Mouse (Mus musculus): ENCODE measurements around the gene Mgme1. TPM values are rescaled to one million over a fixed set of nuclear protein-coding genes. Genes with fewer than 3 reads are reported as not detected.

Gene Mgme1
- polyA plus RNA-seq, 1 experiment from 2014 or later, result 27.1 TPM

DNA sequence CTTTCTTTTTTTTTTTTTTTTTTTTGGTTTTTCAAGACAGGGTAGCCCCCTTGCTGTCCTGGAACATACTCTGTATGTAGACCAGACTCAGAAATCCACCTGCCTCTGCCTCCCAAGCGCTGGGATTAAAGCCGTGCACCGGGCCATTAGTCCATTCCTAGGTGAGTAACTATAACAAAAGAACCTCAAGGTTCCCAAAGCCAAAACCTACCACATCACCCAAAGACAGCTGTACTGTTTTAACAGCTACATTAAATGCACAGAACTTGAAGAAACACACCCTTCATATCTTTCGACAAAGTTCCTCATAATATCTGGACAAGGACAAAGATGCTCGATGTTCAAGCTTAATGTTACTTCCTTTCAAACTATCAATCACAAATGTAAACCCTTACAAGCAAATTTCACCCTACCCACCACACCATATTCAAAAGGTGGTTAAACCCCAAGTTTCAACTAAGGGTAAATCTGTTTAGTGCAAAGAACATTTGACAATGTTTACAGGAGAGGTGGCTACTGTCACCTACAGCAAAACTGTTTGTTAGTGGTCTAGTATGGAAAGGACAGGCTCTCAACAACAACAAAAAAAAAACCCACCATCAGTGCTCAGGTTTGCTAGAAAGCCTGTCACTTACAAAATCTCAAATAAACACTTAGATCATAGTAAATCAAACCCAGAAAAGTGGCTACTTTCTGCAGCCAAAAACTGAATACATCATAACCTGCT lies 3.3 kb upstream of the Mgme1 start:
- DNase-seq (ENCODE audit: extremely low spot score, low spot score), result no peak
- H3K36me3 ChIP-seq (replicated peaks), result peaks cover 73% of the 10 kb centered on the region
- no peaks in the 10 kb centered on the region for H3K27me3 ChIP-seq (ENCODE audit: poor library complexity, severe bottlenecking)
- H3K9me3 ChIP-seq, result no peaks in the 10 kb centered on the region
- 59% methylated on average over 5 of the region's 5 CpGs for WGBS
- H3K4me3 ChIP-seq, result peak overlapping the region; percentile 84
- H3K27ac ChIP-seq, result no peak overlapping the region
- peaks cover 59% of the 10 kb centered on the region for H3K4me1 ChIP-seq

DNA sequence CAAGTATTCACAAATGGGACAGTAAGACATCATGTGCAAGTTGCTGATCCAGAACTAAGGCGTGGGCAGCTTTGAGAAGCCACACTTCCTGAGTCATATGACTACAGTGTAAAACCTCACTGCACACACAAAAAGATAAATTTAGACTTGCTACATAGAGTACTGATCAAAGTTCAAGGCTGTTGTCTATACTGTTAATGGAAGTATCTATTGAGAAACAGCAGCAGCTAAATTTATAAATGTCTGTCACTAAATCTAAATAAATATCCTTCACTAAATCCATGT lies 2.8 kb upstream of the Mgme1 start:
- WGBS, result 51% methylated on average over 1 of the region's 1 CpGs
- no peak for DNase-seq (ENCODE audit: extremely low spot score, low spot score)
- H3K9me3 ChIP-seq, result no peaks in the 10 kb centered on the region
- H3K36me3 ChIP-seq (replicated peaks), result peaks cover 73% of the 10 kb centered on the region
- no peak overlapping the region for H3K27ac ChIP-seq
- H3K4me3 ChIP-seq, result peak overlapping the region; percentile 84
- no peaks in the 10 kb centered on the region for H3K27me3 ChIP-seq (ENCODE audit: poor library complexity, severe bottlenecking)
- peaks cover 61% of the 10 kb centered on the region for H3K4me1 ChIP-seq

DNA sequence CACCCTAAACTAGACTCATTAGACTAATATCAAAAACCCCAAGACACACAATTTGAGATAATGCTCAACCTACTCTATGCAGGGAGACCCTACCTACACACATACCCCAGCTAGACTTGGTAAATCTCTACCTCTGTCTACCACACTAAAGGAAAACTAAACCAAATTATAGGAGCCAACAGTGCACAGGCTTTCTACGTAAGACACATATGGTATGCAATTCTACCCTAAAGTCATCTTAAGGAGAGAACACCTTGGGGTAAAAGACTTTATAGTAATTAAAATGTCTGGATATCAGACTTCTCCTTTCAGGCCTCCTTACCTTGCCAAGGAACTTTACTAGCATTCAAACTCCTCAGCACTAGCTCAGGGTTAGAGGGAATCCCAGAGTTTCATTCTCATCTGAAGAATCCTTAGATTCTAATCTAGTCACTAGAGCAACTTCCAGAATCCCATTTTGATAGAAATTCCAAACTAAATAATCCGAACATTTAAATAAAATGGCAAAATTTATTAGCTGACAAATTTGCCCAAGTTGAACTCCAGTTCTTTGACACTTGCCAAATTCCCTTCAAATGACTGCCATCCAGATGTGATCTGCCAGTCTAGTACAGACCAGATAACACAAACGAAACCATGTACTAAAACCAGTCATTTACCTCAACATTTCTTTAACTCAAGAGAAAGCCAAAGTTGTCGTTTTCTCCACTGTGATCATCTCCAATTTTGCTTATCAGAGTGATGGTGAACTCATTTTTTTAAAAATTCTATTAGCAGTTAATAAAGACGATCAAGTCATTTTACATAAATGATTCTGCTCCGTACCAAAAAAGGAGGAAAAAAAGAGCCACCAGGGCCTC lies 1.8 kb upstream of the Mgme1 start:
- Histone ChIP-seq H3K4me1 (peaks cover 67% of the 10 kb centered on the region), H3K36me3 (replicated peaks) (peaks cover 69% of the 10 kb centered on the region), H3K9me3 (no peaks in the 10 kb centered on the region), H3K27me3 (ENCODE audit: poor library complexity, severe bottlenecking) (no peaks in the 10 kb centered on the region), H3K4me3 (peak overlapping the region; percentile 84), H3K27ac (peak overlapping the region; percentile 99)
- 7% methylated on average over 6 of the region's 6 CpGs for WGBS
- DNase-seq (ENCODE audit: extremely low spot score, low spot score), result no peak

DNA sequence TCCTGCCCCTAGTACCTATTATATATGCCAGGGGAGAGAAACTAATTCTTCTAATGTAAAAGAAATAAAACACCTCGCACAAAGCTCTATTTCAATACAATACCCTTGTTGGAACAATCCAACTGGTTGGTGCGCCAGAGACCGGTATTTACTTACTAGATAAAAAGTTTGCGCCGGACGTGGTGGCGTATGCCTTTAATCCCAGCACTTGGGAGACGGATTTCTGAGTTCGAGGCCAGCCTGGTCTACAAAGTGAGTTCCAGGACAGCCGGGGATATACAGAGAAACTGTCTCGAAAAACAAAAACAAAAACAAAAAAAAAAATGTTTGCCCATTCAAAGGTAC lies 1.2 kb upstream of the Mgme1 start:
- Histone ChIP-seq H3K36me3 (replicated peaks) (peaks cover 63% of the 10 kb centered on the region), H3K27me3 (ENCODE audit: poor library complexity, severe bottlenecking) (no peaks in the 10 kb centered on the region), H3K9me3 (no peaks in the 10 kb centered on the region), H3K4me1 (peaks cover 69% of the 10 kb centered on the region), H3K4me3 (peak overlapping the region; percentile 84), H3K27ac (peak overlapping the region; percentile 99)
- 1% methylated on average over 11 of the region's 11 CpGs for WGBS
- no peak for DNase-seq (ENCODE audit: extremely low spot score, low spot score)

DNA sequence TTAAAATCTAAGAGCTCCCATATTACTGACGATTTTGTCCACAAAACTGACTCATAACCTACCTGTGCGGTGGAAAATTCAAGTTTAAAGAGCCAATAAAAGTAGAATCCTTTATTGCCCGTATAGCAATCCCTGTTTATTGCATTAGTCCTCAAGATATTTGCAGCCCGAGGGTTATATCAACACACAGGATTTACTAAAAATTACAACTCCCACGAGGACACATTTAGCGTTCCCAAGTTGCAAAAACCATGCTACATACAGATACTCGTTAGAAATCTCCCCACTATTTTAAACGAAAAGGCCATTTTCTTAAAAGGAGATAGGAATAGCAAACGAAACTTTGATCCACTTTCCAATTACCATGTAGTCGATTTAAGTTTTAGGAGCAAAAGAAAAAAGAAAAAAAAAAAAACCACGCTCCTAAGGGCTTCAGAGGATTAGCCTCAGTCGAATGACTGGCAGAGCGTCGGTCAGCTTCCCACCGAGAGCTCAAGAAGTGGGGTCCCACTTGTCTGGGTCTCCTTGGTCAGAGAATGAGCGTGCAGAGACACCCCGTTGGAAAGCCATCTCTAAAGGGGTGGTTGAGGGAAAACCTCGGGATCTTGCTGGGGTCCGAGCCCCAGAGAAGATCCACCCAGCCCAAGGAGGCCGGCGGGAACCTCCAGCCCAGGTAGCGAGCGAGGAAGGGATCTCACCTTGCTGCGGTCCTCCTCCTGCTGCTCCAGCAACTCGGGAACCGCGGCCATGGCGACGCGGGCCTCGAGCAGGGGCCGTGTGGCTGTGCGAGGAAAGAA lies 586 bp upstream of the Mgme1 start:
- peaks cover 60% of the 10 kb centered on the region for H3K36me3 ChIP-seq (replicated peaks)
- peaks cover 72% of the 10 kb centered on the region for H3K4me1 ChIP-seq
- peak overlapping the region; percentile 99 for H3K27ac ChIP-seq
- peak overlapping the region; percentile 84 for H3K4me3 ChIP-seq
- no peaks in the 10 kb centered on the region for H3K9me3 ChIP-seq
- H3K27me3 ChIP-seq (ENCODE audit: poor library complexity, severe bottlenecking), result no peaks in the 10 kb centered on the region
- no peak for DNase-seq (ENCODE audit: extremely low spot score, low spot score)
- WGBS, result under 1% methylated on average over 33 of the region's 33 CpGs

DNA sequence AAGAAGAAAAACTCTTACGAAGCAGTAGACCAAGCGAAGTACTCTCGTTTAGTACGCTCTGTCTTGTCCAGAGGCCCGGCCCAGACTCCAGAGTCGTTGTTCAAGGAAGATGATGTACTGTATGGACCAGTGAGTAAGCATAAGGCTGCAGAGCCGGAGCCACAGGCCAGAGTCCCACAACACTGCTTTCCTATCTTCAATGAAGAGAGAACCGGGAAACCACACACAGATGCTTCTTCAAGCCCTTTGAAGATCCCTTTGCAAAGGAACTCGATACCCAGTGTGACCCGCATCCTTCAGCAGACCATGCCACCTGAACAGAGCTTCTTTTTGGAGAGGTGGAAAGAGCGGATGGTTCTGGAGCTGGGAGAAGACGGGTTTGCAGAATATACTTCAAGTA lies 1.6 kb downstream of the Mgme1 start:
- DNase-seq (ENCODE audit: extremely low spot score, low spot score), result no peak
- H3K27me3 ChIP-seq (ENCODE audit: poor library complexity, severe bottlenecking), result no peaks in the 10 kb centered on the region
- no peak overlapping the region for H3K27ac ChIP-seq
- 94% methylated on average over 12 of the region's 12 CpGs for WGBS
- H3K4me1 ChIP-seq, result peaks cover 56% of the 10 kb centered on the region
- peaks cover 51% of the 10 kb centered on the region for H3K36me3 ChIP-seq (replicated peaks)
- H3K4me3 ChIP-seq, result no peak overlapping the region
- no peaks in the 10 kb centered on the region for H3K9me3 ChIP-seq

DNA sequence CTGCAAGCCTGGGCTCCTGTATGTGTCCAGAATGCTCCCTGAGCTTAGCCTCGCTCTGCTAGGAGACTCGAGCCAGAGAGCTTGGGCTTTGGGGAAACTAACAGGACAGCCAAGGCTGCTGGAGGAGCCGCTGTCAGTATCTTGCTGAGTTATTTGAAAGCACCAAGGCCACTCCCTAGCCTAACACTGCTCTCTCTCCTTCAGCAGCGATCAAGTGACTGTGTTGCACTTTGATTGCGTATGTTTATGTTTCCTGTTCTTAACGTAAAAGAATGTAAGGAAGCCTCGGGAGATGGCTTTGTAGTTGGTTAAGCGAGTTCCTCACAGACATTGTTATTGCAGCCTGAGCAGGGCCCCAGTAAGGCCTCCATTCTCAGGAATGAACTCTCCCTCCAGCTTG lies 4.3 kb downstream of the Mgme1 start:
- peaks cover 54% of the 10 kb centered on the region for H3K36me3 ChIP-seq (replicated peaks)
- peaks cover 33% of the 10 kb centered on the region for H3K4me1 ChIP-seq
- H3K27me3 ChIP-seq (ENCODE audit: poor library complexity, severe bottlenecking), result no peaks in the 10 kb centered on the region
- H3K9me3 ChIP-seq, result no peaks in the 10 kb centered on the region
- 76% methylated on average over 8 of the region's 8 CpGs for WGBS
- no peak for DNase-seq (ENCODE audit: extremely low spot score, low spot score)
- H3K4me3 ChIP-seq, result no peak overlapping the region
- H3K27ac ChIP-seq, result no peak overlapping the region

DNA sequence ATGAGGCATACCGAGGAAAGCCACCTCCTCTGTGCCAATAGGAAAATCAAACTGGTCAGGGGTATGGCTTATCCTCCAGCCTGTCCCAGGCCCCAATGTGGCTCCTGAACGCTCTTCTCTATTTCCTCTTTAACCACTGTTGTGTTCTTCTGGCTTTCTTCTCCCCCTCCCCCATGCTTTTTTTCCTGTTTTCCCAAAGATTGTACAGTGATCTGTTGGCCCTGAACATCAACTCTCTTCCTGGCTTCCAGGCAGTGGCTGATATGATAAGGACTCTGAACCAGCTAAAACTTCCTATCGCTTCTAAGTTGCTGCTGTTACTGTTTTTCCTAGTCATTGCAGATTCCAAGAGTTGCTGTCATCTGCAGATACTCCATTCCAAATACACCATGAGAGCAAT lies 6.4 kb downstream of the Mgme1 start:
- no peaks in the 10 kb centered on the region for H3K27me3 ChIP-seq (ENCODE audit: poor library complexity, severe bottlenecking)
- H3K36me3 ChIP-seq (replicated peaks), result peaks cover 64% of the 10 kb centered on the region
- H3K4me1 ChIP-seq, result peaks cover 22% of the 10 kb centered on the region
- H3K27ac ChIP-seq, result no peak overlapping the region
- no peak for DNase-seq (ENCODE audit: extremely low spot score, low spot score)
- 93% methylated on average over 3 of the region's 3 CpGs for WGBS
- no peak overlapping the region for H3K4me3 ChIP-seq
- no peaks in the 10 kb centered on the region for H3K9me3 ChIP-seq

DNA sequence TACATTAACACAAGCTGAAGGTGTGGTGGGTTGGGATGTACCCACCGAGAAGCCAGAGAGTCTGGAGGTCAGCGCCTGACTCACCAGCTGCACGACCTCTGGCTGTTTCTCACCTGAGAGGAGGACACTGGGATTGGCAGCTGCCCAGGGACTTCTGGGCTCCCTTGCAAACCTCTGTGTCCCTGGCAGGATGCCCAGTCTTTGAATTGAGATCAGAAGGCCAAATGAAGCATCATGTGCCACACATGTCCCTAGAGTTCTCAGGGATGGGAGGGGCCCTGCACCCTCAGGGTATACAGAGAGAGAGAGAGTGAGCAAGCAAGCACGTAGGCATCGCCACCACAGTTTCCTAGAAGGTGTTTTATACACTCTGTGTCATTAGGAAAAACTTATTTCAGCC lies 9.3 kb downstream of the Mgme1 start:
- H3K27ac ChIP-seq, result no peak overlapping the region
- no peak for DNase-seq (ENCODE audit: extremely low spot score, low spot score)
- 90% methylated on average over 5 of the region's 5 CpGs for WGBS
- peaks cover 11% of the 10 kb centered on the region for H3K4me1 ChIP-seq
- no peaks in the 10 kb centered on the region for H3K9me3 ChIP-seq
- H3K4me3 ChIP-seq, result no peak overlapping the region
- H3K36me3 ChIP-seq (replicated peaks), result peaks cover 49% of the 10 kb centered on the region
- no peaks in the 10 kb centered on the region for H3K27me3 ChIP-seq (ENCODE audit: poor library complexity, severe bottlenecking)

DNA sequence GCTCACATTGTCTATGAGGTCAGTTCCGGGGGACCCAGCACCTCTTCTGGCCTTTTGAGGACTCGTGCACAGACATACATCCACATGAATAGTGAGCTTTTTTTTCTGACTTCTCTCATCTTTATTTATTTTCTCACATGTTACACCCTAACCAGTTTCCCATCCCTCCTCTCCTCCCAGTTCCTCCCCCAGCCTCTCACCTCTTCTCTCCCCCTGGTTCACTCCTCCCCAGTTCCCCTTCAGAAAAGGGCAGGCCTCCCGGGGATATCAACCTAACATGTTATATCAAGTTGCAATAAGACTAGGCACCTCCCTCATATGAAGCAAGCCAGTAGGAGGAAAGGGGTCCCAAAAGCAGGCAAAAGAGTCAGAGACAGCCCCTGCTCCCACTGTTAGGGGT lies 10.1 kb downstream of the Mgme1 start:
- DNase-seq (ENCODE audit: extremely low spot score, low spot score), result no peak
- Histone ChIP-seq H3K9me3 (no peaks in the 10 kb centered on the region), H3K36me3 (replicated peaks) (peaks cover 46% of the 10 kb centered on the region), H3K4me3 (no peak overlapping the region), H3K4me1 (peaks cover 9% of the 10 kb centered on the region), H3K27ac (no peak overlapping the region), H3K27me3 (ENCODE audit: poor library complexity, severe bottlenecking) (no peaks in the 10 kb centered on the region)
- 87% methylated on average over 3 of the region's 3 CpGs for WGBS

DNA sequence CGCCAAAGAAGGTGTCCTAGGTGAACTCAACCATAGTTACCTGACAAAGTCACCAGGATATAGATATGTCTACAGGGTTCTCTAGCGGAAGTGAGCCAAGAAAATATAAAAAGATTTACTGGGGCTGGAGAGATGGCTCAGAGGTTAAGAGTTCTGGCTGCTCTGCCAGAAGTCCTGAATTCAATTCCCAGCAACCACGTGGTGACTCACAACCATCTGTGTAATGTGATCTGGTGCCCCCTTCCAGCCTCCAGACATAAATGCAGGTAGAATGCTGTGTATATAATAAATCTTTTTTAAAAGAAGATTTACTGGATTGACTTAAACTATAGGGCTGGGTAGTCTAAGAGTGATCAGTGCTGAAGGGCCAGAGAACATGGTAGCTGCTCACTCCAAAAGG lies 11.0 kb downstream of the Mgme1 start:
- DNase-seq (ENCODE audit: extremely low spot score, low spot score), result no peak
- WGBS, result 74% methylated on average over 3 of the region's 3 CpGs
- peaks cover 43% of the 10 kb centered on the region for H3K36me3 ChIP-seq (replicated peaks)

DNA sequence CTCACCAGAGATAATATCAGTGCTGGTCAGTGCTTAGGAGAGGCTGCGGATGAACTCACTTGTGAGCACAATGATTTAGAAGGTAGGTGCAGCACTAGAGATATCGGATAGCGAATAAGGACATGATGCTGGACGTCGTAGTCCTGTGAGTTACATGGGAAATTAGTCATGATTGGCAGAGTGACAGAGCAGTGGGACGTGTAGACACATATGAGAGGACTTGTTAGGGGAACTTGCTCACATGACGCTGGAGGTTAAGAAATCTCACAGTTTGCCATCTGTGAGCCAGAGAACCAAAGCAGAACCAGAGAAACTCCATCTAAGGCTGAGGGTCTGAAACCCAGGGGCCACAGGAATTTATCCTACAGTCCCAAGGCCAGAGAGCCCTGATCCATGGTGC lies 19.9 kb downstream of the Mgme1 start:
- WGBS, result 91% methylated on average over 7 of the region's 7 CpGs
- Histone ChIP-seq H3K4me3 (no peak overlapping the region), H3K27ac (no peak overlapping the region), H3K4me1 (no peaks in the 10 kb centered on the region), H3K27me3 (ENCODE audit: poor library complexity, severe bottlenecking) (no peaks in the 10 kb centered on the region), H3K36me3 (replicated peaks) (no peaks in the 10 kb centered on the region), H3K9me3 (no peaks in the 10 kb centered on the region)
- DNase-seq (ENCODE audit: extremely low spot score, low spot score), result no peak

More for the DNA sequence above, 11.0 kb downstream of the Mgme1 start:
- Histone ChIP-seq H3K9me3 (no peaks in the 10 kb centered on the region), H3K4me1 (peaks cover 9% of the 10 kb centered on the region), H3K4me3 (no peak overlapping the region), H3K27ac (no peak overlapping the region), H3K27me3 (ENCODE audit: poor library complexity, severe bottlenecking) (no peaks in the 10 kb centered on the region)

Measured in forebrain, embryonic 10.5 days (tissue).